Mouse (Mus musculus): Measurements from ENCODE around the gene Aff2.

GRCm38 (mm10) chrX:69675691-69676090, 315.6 kb downstream of the Aff2 start:
- TF ChIP-seq GATA2 (IDR thresholded peaks at IDR 0.05; ENCODE audit: borderline replicate concordance, low read depth, low read length) (no peak), CTCF (IDR thresholded peaks at IDR 0.05; ENCODE audit: low read depth, low read length) (no peak), TAL1 (conservative IDR thresholded peaks at IDR 0.05; ENCODE audit: low read depth, low read length) (no peak)
